Mouse (Mus musculus) midbrain, embryonic 13.5 days (tissue): ENCODE results near the gene Mgrn1. TPM values are rescaled to one million over a fixed set of nuclear protein-coding genes. Genes with fewer than 3 reads are reported as not detected.

Source experiments
- ATAC-seq: fragments of 200-750 bp; cut with Nextera tagmentation; 2 replicates; pipeline ENCODE4 v1.8.0; 2017; ENCODE audit warnings: mild to moderate bottlenecking, moderate TSS enrichment, moderate library complexity
- H3K27ac ChIP-seq: fragments of 300-500 bp; sonication (generic); 2 replicates; pipeline ENCODE4 v1.5.1; 2015; ENCODE audit warnings: inconsistent platforms, mild to moderate bottlenecking, moderate library complexity
- H3K27me3 ChIP-seq: fragments of 300-500 bp; sonication (generic); 2 replicates; pipeline ENCODE4 v1.6.1; 2015; ENCODE audit warnings: mild to moderate bottlenecking, inconsistent platforms
- H3K36me3 ChIP-seq: fragments of 300-500 bp; sonication (generic); 2 replicates; pipeline ENCODE4 v1.6.1; 2015; ENCODE audit warnings: mild to moderate bottlenecking, inconsistent platforms
- H3K4me1 ChIP-seq: fragments of 300-500 bp; sonication (generic); replicated peaks from 2 replicates; pipeline ENCODE4 v1.6.1; 2015; ENCODE audit warnings: inconsistent platforms
- H3K4me2 ChIP-seq: fragments of 300-500 bp; sonication (generic); replicated peaks from 2 replicates; pipeline ENCODE4 v1.6.1; 2015; ENCODE audit warnings: moderate library complexity, mild to moderate bottlenecking, inconsistent platforms
- H3K4me3 ChIP-seq: fragments of 300-500 bp; sonication (generic); replicated peaks from 2 replicates; pipeline ENCODE4 v1.5.1; 2015; ENCODE audit warnings: mild to moderate bottlenecking, inconsistent platforms
- H3K9ac ChIP-seq: fragments of 300-500 bp; sonication (generic); replicated peaks from 2 replicates; pipeline ENCODE4 v1.6.1; 2015; ENCODE audit warnings: mild to moderate bottlenecking, inconsistent platforms
- H3K9me3 ChIP-seq: fragments of 300-500 bp; sonication (generic); 2 replicates; pipeline ENCODE4 v1.6.1; 2016; ENCODE audit warnings: mild to moderate bottlenecking, inconsistent platforms
- WGBS: fragments of 180-500 bp; shearing (Covaris S2); methylation state at CpG from one replicate; pipeline ENCODE4 v1.1.7; 2015; 5-methylcytosine and 5-hydroxymethylcytosine counted together
- polyA plus RNA-seq: library from polyadenylated mRNA; unstranded; fragments of >200 nt; fragmentation: Nextera tagmentation; extraction: Ambion mirVana; gene quantifications from 2 replicates; pipeline ENCODE4 v1.2.1, GENCODE M21; 2015

The Mgrn1 gene
- polyA plus RNA-seq, 1 experiment from 2014 or later, result 101 TPM

DNA sequence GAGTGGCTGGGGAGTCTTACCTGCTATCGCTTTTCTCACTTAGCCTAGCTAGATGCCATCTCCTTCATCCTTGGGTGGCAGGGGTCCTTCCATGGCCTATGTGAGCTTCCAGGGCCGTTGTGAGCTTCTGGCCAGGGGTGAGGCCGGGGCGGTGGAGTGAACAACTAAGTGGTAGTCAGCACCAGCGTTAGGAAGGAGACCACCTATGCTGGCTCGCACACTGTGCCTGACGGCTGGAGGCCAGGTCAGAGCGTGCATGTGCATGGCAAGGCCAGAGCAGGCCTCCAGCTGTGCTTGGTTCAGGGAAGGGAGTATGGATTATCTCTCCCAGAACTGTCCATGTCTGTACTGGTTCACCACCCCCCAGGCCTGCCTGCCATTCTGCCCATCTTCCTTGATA is 22.3 kb upstream of the Mgrn1 start:
- Histone ChIP-seq H3K27ac (no peak overlapping the region), H3K27me3 (no peaks in the 10 kb centered on the region), H3K4me1 (no peaks in the 10 kb centered on the region), H3K36me3 (no peaks in the 10 kb centered on the region), H3K4me2 (no peak overlapping the region), H3K4me3 (no peak overlapping the region), H3K9me3 (no peaks in the 10 kb centered on the region), H3K9ac (no peak overlapping the region)
- ATAC-seq, result no peak
- WGBS, result 88% methylated on average over 8 of the region's 8 CpGs

DNA sequence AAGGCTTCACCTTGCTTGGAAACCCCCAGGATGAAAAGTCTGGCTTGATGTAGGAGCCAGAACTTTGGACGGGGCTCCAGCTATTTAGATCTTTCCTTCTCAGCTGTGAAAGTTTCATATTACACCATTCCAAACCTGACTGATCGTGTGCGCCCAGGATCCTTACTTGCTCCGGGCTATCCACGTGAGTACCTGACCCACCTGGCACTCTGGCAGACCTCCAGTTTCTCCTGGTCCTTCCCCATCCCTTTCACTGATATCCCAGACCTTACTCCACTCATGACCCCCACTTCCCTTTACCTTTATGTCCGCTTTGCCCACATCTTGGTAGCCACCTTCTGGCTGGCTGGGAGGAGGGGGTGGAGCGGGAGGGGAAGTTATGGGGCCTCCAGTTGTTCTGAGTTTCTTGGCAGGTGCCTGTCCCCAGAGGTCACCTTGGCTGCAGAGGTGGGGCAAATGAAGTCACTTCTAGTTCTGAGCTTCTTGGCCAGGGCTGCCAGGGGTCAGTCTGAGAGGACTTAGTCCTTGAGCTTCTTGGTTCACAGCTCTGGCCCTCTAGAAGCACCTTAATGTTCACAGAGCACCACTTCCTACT is 19.9 kb upstream of the Mgrn1 start:
- Histone ChIP-seq H3K27ac (no peak overlapping the region), H3K4me2 (no peak overlapping the region), H3K9ac (no peak overlapping the region), H3K27me3 (no peaks in the 10 kb centered on the region), H3K36me3 (peaks cover 13% of the 10 kb centered on the region), H3K9me3 (no peaks in the 10 kb centered on the region), H3K4me1 (no peaks in the 10 kb centered on the region), H3K4me3 (no peak overlapping the region)
- no peak for ATAC-seq
- WGBS, result 79% methylated on average over 7 of the region's 7 CpGs

DNA sequence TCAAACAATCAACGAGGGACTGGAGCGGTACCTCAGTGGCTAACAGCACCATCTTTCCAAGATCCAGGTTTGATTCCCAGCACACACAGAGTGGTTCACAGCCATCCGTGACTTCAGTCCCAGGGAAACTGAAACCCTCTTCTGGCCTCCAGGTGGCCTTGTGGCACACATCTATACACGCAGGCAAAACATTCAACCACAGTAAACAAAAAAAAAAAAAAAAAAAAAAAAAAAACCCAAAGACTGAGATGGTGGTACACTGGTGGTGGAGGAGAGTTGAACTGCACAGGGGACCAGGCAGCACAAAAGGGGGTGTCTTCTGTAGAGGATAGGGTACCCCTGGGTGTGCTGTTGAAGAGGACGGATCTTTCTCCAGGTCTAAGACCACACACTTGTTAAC is 15.6 kb upstream of the Mgrn1 start:
- H3K9me3 ChIP-seq, result no peaks in the 10 kb centered on the region
- H3K4me2 ChIP-seq, result no peak overlapping the region
- H3K4me1 ChIP-seq, result no peaks in the 10 kb centered on the region
- no peak overlapping the region for H3K4me3 ChIP-seq
- H3K36me3 ChIP-seq, result peaks cover 34% of the 10 kb centered on the region
- WGBS, result 93% methylated on average over 5 of the region's 5 CpGs
- H3K27ac ChIP-seq, result no peak overlapping the region
- H3K9ac ChIP-seq, result no peak overlapping the region
- ATAC-seq, result no peak
- no peaks in the 10 kb centered on the region for H3K27me3 ChIP-seq

GRCm38 (mm10) chr16:4871926-4872325 is 14.1 kb upstream of the Mgrn1 start:
- Histone ChIP-seq H3K36me3 (peaks cover 43% of the 10 kb centered on the region), H3K9ac (no peak overlapping the region), H3K27me3 (no peaks in the 10 kb centered on the region), H3K4me3 (no peak overlapping the region), H3K4me2 (no peak overlapping the region), H3K4me1 (peaks cover 7% of the 10 kb centered on the region; the same call in 1 of the 2 replicates), H3K9me3 (no peaks in the 10 kb centered on the region), H3K27ac (no peak overlapping the region)
- ATAC-seq, result no peak
- WGBS, result 91% methylated on average over 2 of the region's 2 CpGs

DNA sequence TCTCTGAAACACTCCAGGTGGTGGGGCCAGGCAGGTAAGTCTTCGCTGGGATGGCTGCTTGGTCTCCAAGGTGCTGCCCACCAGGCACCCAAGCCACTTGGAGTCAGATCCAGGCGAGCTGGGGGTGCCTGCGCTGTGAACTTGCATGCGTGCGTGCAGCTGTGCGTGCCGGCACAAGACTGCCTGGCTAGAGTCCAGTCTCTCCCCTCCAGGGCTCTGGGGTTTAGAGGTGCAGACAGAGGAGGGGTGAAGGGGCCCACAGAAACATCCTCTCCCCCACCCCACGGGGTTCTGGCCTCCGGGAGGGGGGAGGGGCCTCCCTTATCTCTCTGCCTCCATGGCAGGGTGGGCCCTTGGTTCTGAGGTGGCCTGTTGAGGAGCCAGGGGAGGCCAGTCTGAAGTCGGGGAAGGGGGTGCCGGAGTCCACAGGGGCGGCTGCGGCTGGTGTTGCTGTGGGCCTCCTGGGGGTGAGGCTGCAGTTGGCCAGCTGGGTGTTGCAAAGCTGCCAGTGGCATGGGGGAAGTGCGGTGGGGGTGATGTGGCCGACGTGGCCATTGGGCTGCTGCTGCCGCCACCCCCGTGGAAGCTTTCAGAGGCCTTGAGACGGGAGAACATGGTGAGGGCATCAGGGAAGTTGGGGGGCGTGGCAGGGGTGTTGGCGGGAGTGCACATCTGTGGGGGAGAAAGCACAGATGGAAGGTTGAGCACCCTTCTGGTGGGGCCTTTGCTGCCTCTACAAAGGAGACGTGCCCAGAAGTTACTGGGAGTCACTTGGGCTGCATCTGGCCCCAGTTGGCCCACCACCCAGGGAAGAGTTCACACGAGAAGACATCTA is 10.6 kb upstream of the Mgrn1 start:
- ATAC-seq, result no peak
- H3K4me2 ChIP-seq, result no peak overlapping the region
- H3K27me3 ChIP-seq, result no peaks in the 10 kb centered on the region
- H3K27ac ChIP-seq, result no peak overlapping the region
- no peaks in the 10 kb centered on the region for H3K9me3 ChIP-seq
- peaks cover 34% of the 10 kb centered on the region for H3K36me3 ChIP-seq
- no peak overlapping the region for H3K9ac ChIP-seq
- 90% methylated on average over 23 of the region's 23 CpGs for WGBS
- no peak overlapping the region for H3K4me3 ChIP-seq
- H3K4me1 ChIP-seq, result peaks cover 28% of the 10 kb centered on the region

- H3K27ac ChIP-seq, result no peak overlapping the region
- no peak overlapping the region for H3K9ac ChIP-seq
- peaks cover 32% of the 10 kb centered on the region for H3K4me1 ChIP-seq
- no peaks in the 10 kb centered on the region for H3K27me3 ChIP-seq
- H3K36me3 ChIP-seq, result peaks cover 34% of the 10 kb centered on the region
- no peak overlapping the region for H3K4me2 ChIP-seq
- no peak overlapping the region for H3K4me3 ChIP-seq
- ATAC-seq, result no peak
- no peaks in the 10 kb centered on the region for H3K9me3 ChIP-seq
- 83% methylated on average over 8 of the region's 8 CpGs for WGBS
These were observed 9.9 kb upstream of the Mgrn1 start for GRCm38 (mm10) chr16:4876033-4876680.

DNA sequence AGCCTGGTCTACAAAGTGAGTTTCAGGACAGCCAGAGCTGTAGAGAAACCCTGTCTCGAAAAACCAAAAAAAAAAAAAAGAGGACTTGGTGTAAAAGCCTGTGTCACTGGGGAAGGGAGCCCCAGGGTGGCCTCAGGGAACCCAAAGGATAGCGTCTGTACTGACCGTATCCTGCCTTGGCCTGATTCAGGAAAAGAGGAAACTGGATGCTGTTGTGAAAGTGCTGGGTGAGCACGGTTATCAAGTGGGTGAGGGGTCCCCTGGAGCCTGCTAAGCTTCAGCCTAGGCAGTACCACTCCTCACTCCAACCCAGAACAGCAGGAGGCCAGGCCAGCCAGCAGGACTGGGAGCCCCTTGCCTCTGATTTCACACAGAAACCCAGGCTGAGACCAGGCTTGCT is 8.9 kb upstream of the Mgrn1 start:
- Histone ChIP-seq H3K4me3 (peak overlapping the region; percentile 84; the same call in 1 of the 2 replicates), H3K4me1 (peaks cover 42% of the 10 kb centered on the region), H3K36me3 (peaks cover 34% of the 10 kb centered on the region), H3K4me2 (peak overlapping the region; percentile 89; the same call in 1 of the 2 replicates), H3K27ac (no peak overlapping the region), H3K27me3 (no peaks in the 10 kb centered on the region), H3K9me3 (no peaks in the 10 kb centered on the region), H3K9ac (peak overlapping the region; percentile 86; the same call in 1 of the 2 replicates)
- no peak for ATAC-seq
- WGBS, result 89% methylated on average over 4 of the region's 4 CpGs

GRCm38 (mm10) chr16:4877701-4878100 is 8.3 kb upstream of the Mgrn1 start:
- no peaks in the 10 kb centered on the region for H3K9me3 ChIP-seq
- H3K9ac ChIP-seq, result peak overlapping the region; percentile 86
- H3K36me3 ChIP-seq, result peaks cover 34% of the 10 kb centered on the region
- ATAC-seq, result no peak
- H3K27me3 ChIP-seq, result no peaks in the 10 kb centered on the region
- H3K4me3 ChIP-seq, result peak overlapping the region; percentile 84
- peaks cover 43% of the 10 kb centered on the region for H3K4me1 ChIP-seq
- WGBS, result 84% methylated on average over 3 of the region's 3 CpGs
- no peak overlapping the region for H3K27ac ChIP-seq
- peak overlapping the region; percentile 89 for H3K4me2 ChIP-seq

- ATAC-seq, result no peak
- Histone ChIP-seq H3K36me3 (peaks cover 33% of the 10 kb centered on the region), H3K27ac (peak overlapping the region; percentile 97), H3K4me2 (peak overlapping the region; percentile 89), H3K27me3 (no peaks in the 10 kb centered on the region), H3K4me3 (peak overlapping the region; percentile 84), H3K9me3 (no peaks in the 10 kb centered on the region), H3K4me1 (peaks cover 43% of the 10 kb centered on the region), H3K9ac (peak overlapping the region; percentile 86)
- 30% methylated on average over 5 of the region's 5 CpGs for WGBS
These were observed 7.7 kb upstream of the Mgrn1 start for GRCm38 (mm10) chr16:4878192-4878885.

GRCm38 (mm10) chr16:4879101-4879707 is 6.8 kb upstream of the Mgrn1 start:
- peak; percentile 49 for ATAC-seq
- no peaks in the 10 kb centered on the region for H3K27me3 ChIP-seq
- H3K27ac ChIP-seq, result peak overlapping the region; percentile 97
- peak overlapping the region; percentile 86 for H3K9ac ChIP-seq
- peaks cover 26% of the 10 kb centered on the region for H3K36me3 ChIP-seq
- peaks cover 43% of the 10 kb centered on the region for H3K4me1 ChIP-seq
- peak overlapping the region; percentile 84 for H3K4me3 ChIP-seq
- no peaks in the 10 kb centered on the region for H3K9me3 ChIP-seq
- peak overlapping the region; percentile 89 for H3K4me2 ChIP-seq
- WGBS, result under 1% methylated on average over 52 of the region's 54 CpGs

- H3K4me2 ChIP-seq, result peak overlapping the region; percentile 89
- no peaks in the 10 kb centered on the region for H3K27me3 ChIP-seq
- no peaks in the 10 kb centered on the region for H3K9me3 ChIP-seq
- H3K4me1 ChIP-seq, result peaks cover 43% of the 10 kb centered on the region
- peak overlapping the region; percentile 97 for H3K27ac ChIP-seq
- peak; percentile 82 for ATAC-seq
- 0% methylated on average over 40 of the region's 40 CpGs for WGBS
- peaks cover 21% of the 10 kb centered on the region for H3K36me3 ChIP-seq
- H3K4me3 ChIP-seq, result peak overlapping the region; percentile 84
- H3K9ac ChIP-seq, result peak overlapping the region; percentile 86
These were observed 6.3 kb upstream of the Mgrn1 start for GRCm38 (mm10) chr16:4879708-4880124.
